Mouse (Mus musculus) forelimb bud, embryonic 11.5 days (tissue): ENCODE data around the gene Nmi.

ENCODE experiments used
- DNase-seq: peaks from one replicate; pipeline ENCODE4 v3.0.0-alpha.2; 2012; ENCODE audit warnings: low read depth, low spot score

Gene Nmi

GRCm38 (mm10) chr2:51945812-51946211 is 27.5 kb downstream of the Nmi start:
- no peak for DNase-seq

GRCm38 (mm10) chr2:51941832-51942231 is 31.5 kb downstream of the Nmi start:
- no peak for DNase-seq

- DNase-seq = no peak
Observed at GRCm38 (mm10) chr2:51938750-51939149, 34.5 kb downstream of the Nmi start.

DNA sequence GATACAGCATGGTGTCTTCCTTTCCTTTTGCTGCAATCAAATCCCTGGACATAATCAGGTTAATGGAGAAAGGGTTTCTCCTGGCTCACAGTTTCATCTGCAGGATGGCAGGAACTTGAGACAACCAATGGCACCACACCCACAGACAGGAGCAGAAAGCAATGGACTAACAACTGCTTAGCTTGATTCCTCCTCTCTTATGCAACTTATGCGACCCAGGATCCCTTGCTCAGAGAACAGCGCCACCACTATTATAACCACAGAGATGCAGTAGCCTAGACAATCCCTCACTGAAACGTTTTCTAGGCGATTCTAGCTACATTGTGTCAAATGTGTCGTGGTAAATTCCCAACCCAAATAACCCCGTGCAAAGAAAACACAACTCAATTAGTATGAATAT is 36.3 kb downstream of the Nmi start:
- no peak for DNase-seq

DNA sequence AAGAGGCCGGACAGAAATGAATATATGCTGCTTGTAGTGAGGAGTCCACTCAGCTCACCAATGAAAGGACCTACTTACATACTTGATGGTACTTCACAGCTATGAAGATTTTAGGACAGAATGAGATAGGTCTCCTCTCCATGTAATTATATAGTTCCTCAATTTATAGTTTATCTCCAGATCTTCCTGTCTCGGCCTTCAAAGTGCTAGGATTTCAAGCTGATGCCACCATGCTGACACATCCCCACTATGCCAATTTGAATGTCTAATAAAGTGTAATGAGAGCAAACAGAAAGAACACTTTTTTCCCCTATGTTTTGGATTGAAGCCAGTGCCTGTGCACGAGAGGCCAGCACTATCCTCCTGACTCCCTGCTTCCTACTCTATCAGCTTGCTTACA is 36.7 kb downstream of the Nmi start:
- no peak for DNase-seq

- no peak for DNase-seq
Observed at GRCm38 (mm10) chr2:51935921-51936320, 37.4 kb downstream of the Nmi start.

- DNase-seq = peak; percentile 60
Observed at GRCm38 (mm10) chr2:51934574-51935334, 38.5 kb downstream of the Nmi start, which contains the start of gene Rbm43. Rbm43 (minus strand) TSS chr2:51935163.

DNA sequence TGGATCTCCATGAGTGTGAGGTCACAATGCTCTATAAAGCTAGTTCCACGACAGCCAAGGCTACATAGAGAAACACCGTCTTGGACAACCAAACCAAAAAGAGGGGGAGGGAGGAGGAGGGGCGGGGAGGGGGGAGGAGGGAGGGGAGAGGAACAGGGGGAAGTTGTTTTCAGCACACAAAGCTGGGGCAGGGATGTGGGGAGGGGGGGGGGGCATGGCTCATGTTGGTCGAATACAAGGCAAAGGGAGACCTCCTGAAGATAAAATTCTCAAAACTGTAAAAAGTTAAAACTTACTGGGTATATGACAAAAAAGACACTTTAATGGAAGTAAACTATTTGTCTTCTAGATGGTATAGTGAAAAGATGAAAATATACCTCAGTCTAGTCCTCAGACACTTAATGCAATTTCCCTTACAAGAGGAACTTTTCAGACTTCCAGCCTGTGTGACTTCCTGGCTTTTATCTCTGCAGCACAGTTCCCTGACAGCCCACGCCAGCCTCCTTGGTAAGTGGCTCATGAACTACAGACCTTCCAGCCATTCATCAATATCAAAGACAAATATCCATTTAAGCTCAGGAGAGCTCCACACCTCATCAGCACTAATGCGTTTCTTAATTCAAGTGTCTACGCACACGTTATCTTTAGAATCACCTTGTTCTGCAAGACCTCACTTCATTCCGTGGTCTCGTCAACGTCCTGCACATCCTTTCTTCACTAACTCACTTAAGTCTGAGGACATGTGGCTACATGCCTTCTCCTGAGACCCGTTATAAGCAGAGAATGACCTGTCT is 39.8 kb downstream of the Nmi start:
- DNase-seq = no peak

GRCm38 (mm10) chr2:51931241-51931640 is 42.1 kb downstream of the Nmi start:
- no peak for DNase-seq

GRCm38 (mm10) chr2:51914944-51915680 is 58.2 kb downstream of the Nmi start:
- peak; percentile 88 for DNase-seq

DNA sequence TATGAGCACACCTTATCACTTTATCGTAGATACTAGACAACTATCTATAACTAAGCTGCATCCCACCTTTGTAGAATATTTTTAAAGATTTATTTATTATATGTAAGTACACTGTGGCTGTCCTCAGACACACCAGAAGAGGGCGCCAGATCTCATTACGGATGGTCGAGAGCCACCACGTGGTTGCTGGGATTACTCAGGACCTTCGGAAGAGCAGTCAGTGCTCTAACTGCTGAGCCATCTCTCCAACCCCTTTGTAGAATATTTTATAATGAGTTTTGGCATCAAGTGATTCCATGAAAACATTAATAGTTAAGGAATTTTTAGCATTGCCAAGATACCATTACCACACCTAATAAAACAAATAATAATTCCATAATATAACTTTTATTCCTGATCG is 58.8 kb downstream of the Nmi start:
- no peak for DNase-seq

GRCm38 (mm10) chr2:51912740-51913139 is 60.6 kb downstream of the Nmi start:
- peak; percentile 35 for DNase-seq

DNA sequence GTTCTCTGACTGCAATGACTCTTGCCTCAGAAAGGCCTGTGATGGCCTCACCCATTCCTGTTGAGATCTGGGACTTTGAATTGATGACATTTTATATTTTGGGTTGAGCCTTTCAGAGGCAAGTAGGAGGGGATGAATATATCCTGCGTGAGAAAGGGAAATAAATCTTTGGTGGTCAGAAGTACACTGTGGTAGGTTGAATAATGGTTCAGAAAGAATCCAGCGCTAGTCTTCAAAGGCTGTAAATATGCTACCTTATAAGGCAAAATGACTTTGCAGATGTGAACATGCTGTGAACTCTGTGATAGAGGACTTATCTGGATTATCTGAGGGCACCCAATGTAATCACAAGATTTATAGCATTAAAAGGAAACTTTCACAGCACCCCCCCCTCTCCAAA is 61.4 kb downstream of the Nmi start:
- DNase-seq = no peak

DNA sequence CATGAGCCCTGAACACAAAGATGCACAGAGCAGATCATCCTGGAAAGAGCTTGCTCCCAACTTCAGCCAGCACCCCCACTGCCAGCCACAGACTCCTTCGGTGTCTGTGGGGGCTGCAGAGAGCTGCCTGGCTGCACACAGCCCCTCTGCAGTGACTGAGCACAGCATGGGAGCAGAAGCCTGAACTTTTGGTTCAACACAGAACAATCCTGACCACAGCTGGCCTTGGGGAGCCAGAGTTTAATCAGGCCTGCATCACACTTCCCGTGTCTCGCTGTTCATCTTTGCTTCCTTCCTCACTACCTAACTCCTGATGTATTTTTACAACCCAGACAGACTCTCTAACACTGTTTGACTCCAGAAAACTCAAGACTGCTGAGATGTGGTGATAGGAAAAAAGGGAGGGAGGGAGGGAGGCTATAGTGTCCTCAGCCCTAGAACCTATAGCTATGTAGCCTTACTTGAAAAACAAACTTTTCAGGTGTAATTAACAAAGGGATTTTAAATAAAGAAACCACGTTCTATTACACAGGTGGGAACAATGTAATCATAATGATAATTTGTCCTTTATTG is 65.7 kb downstream of the Nmi start:
- DNase-seq = no peak

- no peak for DNase-seq
Observed at GRCm38 (mm10) chr2:51905637-51906036, 67.7 kb downstream of the Nmi start.
